Mouse (Mus musculus): ENCODE results near the gene Gm960.

DNA sequence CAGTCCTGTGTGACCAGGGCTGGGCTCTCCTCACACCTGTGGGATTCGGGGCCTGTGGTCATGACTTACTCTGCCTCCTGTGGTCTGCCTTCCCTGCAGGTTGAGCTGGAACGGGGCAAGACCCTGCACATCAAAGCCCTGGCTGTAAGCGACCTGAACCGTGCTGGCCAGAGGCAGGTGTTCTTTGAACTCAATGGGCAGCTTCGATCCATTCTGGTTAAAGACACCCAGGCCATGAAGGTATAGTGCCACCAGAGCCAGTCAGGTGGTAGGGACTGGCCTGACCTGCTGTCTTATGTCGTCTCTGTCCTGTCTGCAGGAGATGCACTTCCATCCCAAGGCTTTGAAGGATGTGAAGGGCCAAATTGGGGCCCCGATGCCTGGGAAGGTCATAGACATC lies 77.7 kb downstream of the Gm960 start:
- TF ChIP-seq CTCF (IDR thresholded peaks at IDR 0.05; ENCODE audit: low read depth) (no peak), EP300 (IDR thresholded peaks at IDR 0.05; ENCODE audit: low read depth) (no peak)

Data from liver, embryonic 14.5 days (tissue).